Mouse (Mus musculus): ENCODE results near the gene Plekho1.
A peak's percentile ranks its signal among the peaks of the same experiment; 100 is the strongest.

Plekho1 gene

DNA sequence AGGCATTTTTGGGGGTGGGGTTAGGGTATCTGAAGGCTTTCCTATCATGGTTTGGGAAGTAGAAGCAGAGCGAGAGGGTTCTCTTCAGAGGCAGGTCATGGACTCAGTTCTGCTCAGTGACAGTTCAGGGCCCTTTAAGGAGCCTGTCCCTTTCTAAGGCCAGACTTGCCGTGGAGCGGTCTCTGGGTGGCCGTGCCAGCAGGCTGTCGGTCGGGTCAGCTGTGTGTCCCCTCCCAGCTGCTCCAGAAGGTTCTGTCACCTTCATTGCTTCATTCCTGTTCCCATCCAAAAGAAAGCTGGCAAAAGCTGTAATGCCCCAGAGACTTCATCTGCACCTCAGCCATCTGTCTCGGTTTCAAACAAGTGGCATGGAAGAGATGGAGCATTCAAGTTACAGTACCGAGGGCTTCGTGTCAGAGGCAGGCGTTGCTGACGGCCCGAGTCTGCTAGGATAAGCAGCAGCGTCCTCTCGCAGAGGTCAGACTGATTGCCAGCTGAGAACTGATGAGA, 50.0 kb downstream of the Plekho1 start:
- DNase-seq: no peak

DNA sequence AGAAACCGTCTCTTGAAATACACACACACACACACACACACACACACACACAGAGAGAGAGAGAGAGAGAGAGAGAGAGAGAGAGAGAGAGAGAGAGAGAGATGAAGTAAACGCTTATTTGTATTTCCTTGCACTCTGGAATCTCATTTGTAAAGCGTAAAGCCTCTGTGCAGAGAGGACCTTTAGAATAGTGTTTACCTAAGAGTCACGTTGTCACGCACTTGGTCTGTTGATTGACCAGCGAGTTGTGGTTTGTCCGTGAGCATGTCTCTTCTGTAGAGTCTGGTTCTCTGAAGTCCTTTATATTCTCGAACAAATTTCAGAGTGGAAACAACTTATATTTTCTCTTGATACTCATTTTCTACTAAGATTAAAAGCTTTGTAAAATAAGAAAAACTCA, 51.1 kb downstream of the Plekho1 start:
- no peak for DNase-seq

DNA sequence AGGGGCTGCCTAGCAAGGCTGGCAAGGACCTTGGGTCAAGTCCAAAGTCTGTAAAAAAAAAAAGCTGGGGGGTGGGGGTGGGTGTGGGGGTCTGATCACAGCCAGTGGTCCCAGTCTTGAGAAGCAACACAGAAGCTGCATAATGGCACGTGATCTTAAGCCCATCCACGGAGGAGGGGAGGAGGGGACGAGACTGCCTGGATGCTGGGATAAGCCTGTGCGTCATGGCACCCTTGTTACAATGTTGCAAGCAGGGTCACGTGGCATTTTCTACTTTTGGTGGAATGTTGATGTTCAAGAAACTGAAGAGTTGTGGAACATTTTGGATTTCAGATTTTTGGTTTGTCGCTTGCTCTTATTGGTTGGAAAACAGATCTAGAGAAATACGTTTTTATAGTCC, 52.6 kb downstream of the Plekho1 start:
- DNase-seq: no peak

DNA sequence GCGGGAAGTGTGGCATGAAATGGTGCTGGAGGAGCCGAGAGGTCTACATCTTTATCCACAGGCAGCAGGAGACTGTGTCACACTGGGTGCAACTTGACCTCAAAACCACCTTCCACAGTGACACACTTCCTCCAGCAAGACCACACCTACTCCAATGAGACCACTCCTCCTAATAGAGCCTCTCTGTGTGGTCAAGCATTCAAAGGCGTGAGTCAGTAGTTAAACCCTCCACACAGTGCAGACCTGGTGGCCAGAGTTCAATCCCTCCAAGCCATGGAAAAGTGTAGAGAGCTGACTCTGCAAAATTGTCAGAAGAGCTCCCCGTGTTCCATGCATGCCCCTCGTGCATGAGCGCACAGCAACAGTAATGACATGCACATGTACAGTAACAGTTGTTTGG, 53.1 kb downstream of the Plekho1 start:
- DNase-seq: peak; percentile 46

DNA sequence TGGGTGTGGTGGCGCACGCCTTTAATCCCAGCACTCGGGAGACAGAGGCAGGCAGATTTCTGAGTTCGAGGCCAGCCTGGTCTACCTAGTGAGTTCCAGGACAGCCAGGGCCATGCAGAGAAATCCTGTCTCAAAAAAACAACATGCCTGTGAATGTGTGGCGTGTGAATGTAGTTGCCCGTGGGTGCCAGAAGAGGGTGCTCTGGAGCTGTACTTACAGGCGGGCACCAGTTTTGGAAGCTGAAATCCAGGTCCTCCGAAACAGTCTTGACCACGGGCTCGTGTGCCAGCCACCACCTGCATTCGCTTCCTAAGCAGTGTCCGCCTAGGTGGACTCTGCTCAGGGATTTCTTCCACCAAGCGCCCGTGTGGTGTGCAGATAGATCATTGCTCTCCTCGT, 57.0 kb downstream of the Plekho1 start:
- DNase-seq: peak; percentile 53
